Mouse (Mus musculus): ENCODE measurements around the gene Ppp6r1.
A peak's percentile ranks its signal among the peaks of the same experiment; 100 is the strongest.

Ppp6r1 gene

DNA sequence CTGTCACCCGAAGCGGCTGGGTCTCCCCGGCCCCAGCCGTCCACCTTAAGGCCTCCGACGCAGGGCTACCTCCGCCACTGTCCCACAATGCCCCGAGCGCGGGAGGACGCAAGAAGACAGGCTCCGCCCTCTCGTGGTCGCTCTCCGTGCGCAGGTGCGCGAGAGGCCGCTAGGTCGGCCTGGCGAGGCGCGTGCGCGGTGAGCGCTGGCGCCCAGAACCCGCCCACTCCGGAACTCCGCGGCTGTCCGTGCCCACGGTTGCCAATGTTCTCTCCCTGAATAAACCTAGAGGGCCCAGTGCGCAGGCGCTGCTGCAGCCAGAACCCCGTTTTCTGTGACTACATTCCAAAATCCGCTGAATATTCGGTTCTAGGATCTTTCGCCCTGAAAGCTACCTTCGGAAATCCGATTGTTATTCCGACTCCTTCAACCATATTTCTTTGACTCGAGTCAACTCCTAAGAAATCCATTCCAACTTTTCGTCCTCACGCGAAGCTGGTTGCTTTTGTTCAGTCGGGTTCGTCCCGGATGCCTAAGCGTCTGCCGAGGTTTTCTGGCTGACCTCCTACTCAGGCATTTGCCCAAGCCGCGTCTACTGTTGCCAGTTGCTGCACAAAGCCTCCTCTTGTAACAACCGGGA, at the start of gene Ppp6r1:
TSS of gene Ppp6r1 (minus strand) at position 108 of the 640 bp plus-strand sequence.
- peak; percentile 91 for DNase-seq (ENCODE audit: extremely low spot score)

GRCm38 (mm10) chr7:4705098-4705497, 46.3 kb upstream of the Ppp6r1 start:
- peak; percentile 37 for DNase-seq (ENCODE audit: extremely low spot score)

- DNase-seq (ENCODE audit: extremely low spot score): no peak
Measured at GRCm38 (mm10) chr7:4703195-4703594, 44.4 kb upstream of the Ppp6r1 start.

DNA sequence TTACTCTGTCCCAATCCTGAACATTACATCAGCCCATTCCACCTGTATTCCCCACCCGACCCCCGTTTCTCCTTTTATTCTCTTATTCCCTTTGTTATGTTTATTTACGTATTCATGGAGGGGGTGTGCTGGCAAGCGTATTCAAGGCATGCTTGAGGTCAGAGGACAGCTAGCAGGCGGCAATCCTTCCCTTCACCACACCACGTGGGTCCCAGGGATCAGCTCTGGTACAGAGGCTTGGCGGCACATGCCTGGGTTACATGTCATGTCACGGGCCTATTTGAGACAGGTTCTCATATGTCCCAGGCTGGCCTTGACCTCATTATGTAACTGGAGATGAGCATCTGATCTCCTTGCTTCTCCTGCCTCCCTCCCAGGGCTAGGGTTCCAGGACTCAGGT, 43.5 kb upstream of the Ppp6r1 start:
- no peak for DNase-seq (ENCODE audit: extremely low spot score)

DNA sequence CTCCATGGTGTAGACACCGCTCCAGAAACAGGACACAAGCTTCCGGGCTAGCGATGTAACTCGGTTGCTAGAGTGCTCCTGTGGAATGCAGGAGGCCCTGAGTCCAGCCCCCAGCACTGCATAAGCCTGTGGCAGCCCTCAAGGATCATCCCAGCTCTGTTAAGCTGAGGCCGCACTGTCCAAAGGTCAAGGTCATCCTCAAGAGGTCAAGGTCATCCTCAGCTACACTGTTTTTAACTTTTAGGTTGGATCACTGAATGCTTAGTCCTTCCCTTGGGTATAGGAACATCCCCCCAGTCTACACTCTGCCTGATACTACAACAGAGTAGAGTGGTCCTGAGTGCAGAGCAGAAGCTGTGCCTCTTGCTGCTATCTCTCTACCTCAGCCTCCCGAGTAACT, 34.2 kb upstream of the Ppp6r1 start:
- no peak for DNase-seq (ENCODE audit: extremely low spot score)

DNA sequence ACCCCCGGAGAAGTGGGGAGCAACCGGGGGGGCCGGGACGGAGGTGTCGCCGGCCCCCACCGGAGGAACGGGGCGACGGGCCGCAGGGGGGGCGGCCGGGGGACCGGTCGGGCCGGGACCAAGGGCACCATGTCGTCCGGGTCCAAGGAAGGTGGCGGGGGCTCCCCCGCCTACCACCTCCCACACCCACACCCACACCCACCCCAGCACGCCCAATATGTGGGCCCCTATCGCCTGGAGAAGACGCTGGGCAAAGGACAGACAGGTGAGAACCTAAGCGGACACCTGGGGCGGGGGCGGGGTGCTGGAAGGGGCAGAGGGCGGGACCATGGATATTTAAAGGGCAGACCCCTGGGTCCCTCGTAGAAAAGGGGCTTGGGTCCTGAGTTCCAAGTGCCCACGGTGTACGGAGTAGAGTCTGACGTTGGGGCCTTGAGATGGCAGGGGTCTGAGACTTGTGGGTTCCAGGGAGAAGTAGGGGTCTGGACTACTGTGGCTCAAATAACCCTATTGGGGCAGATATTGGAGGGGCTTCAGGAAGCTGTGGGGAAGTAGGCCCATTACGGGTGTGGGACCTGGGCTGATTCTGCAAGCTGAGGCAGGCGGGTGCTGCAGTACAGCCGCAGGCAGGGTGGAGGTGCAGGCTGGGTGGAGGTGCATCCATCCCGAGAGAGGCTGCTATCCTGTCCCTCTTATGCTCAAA, 32.3 kb upstream of the Ppp6r1 start:
- DNase-seq (ENCODE audit: extremely low spot score): peak; percentile 45

DNA sequence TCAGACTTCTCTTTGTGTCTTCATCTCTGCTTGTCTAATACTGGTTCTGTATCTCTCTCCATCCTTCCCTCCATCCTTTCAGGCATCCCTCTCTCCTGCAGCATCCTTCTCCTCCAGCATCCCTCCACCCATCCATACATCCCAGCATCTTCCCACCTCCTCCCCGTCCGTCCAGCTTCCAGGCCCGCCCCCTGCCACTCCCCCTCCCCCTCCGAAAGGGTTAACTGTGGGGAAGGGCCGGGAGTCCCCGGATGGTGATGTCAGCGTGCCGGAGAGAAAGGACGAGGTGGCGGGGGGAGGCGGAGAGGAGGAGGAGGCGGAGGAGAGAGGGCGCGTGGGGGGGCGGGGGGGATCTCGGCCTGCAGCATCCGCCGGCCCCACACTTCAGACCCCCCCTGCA, 31.6 kb upstream of the Ppp6r1 start, which contains the start of gene Brsk1:
TSS of gene Brsk1 (plus strand) at position 218 of the 400 bp plus-strand sequence.
- peak; percentile 94 for DNase-seq (ENCODE audit: extremely low spot score)

- peak; percentile 99 for DNase-seq (ENCODE audit: extremely low spot score)
Measured at GRCm38 (mm10) chr7:4684632-4685417, 26.0 kb upstream of the Ppp6r1 start, which contains the start of gene Hspbp1. Gene Hspbp1 (minus strand): TSS chr7:4685068.

DNA sequence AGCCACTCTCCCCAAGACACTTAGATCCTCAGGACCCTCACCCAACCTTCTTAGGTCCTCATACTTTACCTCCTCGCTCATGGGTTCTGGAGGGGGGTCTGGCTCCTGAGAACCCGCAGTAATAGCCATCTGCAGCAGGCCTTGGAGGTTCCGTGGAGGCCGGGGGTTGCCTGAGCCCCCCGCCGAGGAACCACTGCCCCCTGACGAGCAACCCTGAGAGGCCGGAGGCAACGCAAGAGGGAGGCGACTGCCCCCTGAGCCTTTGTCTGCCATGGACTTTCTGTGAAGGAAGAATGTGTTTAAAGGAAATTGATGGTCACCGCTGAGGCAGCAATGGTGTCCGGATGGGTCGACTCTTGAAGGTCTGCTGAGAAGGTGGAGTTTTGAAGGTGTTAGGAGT, 25.4 kb upstream of the Ppp6r1 start:
- DNase-seq (ENCODE audit: extremely low spot score): no peak

DNA sequence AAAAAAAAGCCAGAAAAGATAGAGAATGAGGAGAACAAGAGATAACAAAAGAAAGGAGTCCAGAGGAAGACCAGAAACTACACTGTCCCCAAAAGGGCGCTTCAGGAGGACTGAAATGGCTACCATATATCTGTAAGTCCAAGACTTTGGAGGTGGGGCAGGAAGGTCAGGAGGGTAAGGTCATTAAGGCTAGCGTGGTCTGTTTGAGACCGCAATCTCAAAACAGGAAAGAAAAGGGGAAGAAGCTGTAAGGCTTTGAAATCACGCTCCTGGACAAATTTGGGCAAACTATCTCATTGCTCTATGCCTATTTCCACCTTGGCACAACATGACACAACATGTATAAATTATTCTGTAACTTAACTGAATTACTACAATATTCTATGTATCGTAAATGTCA, 24.5 kb upstream of the Ppp6r1 start:
- no peak for DNase-seq (ENCODE audit: extremely low spot score)

DNA sequence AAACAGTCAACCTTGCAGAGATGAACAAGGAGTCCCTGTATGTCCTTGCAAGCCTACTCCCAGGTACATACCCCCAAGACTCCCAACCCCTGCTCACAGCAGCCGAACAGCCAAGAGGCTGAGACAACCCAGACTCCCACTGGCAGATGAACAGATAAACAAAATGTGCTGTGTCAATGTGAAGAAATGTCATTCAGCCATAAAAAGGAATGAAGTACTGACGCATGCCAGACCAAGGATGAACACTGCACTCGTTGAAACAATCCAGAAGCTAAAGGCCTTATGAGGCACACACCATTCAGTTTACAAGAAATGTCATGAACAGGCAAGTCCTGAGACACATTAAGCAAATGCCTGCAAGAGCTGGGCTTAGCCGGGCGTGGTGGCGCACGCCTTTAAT, 16.4 kb upstream of the Ppp6r1 start:
- no peak for DNase-seq (ENCODE audit: extremely low spot score)

- DNase-seq (ENCODE audit: extremely low spot score): no peak
Measured at GRCm38 (mm10) chr7:4674114-4674731, 15.4 kb upstream of the Ppp6r1 start.

GRCm38 (mm10) chr7:4671956-4672355, 13.1 kb upstream of the Ppp6r1 start:
- no peak for DNase-seq (ENCODE audit: extremely low spot score)

GRCm38 (mm10) chr7:4670655-4671255, 11.9 kb upstream of the Ppp6r1 start:
- DNase-seq (ENCODE audit: extremely low spot score): no peak

GRCm38 (mm10) chr7:4669156-4669555, 10.3 kb upstream of the Ppp6r1 start:
- DNase-seq (ENCODE audit: extremely low spot score): no peak

DNA sequence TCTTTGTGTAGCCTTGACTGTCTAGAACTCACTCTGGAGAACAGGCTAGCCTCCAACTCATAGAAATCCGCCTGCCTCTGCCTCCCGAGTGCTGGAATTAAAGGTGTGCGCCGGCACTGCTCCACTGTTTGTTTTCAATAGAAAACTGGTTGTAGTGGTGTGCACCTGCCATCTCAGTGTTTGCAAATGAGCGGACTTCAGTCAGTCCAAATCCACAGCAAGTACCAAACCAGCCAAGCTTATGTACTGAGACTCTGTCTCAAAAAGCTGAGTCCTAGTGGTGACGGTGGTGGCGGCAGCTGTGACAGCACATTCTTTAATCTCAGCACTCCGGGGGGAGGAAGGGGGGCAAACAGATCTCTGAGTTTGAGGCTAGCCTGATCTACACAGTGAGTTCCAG, 9.7 kb upstream of the Ppp6r1 start:
- DNase-seq (ENCODE audit: extremely low spot score): no peak

- no peak for DNase-seq (ENCODE audit: extremely low spot score)
Measured at GRCm38 (mm10) chr7:4666871-4667270, 8.1 kb upstream of the Ppp6r1 start.

GRCm38 (mm10) chr7:4663742-4664141, 4.9 kb upstream of the Ppp6r1 start:
- no peak for DNase-seq (ENCODE audit: extremely low spot score)

DNA sequence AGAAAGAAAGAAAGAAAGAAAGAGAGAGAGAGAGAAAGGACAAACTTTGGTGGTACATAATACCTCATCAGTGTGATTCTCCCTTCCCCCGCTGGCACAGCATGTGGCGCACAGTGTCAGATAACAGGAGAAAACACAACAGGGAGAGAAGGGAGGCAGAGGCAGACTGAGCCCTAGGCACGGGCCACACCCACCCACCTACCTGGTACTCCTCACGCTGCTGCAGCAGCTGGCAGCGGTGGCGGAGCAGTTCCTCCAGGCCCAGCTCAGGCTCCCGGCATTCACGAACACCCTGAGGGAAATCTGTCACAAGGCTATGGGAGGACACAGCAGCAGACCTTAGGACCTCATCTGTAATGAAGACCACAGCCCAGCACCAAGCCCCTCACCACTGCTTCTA, 4.4 kb upstream of the Ppp6r1 start:
- DNase-seq (ENCODE audit: extremely low spot score): no peak

DNA sequence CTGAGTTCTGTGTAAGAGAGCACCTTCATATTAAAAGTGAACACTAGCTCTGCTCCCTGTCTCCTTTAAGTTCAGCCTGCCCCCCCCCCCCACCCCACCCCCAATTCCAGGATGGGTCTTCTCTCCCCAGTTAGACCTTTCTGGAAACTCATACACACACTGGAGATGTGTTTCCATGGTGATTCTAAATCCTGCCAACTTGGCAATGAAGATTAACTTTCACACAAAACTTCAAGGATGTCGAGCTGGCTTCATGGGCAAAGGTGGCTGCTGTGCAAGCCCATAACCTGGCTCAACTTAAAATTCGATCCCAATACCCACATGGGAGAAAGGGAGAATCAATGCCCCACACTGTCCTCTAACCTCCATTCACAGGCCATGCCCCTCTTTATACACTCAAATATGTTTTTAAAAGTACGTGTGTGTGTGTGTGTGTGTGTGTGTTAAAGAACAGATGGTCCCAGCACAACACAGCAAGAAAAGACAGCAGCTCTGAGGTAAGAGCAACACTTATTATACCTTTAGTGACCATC, 1.2 kb upstream of the Ppp6r1 start:
- no peak for DNase-seq (ENCODE audit: extremely low spot score)

- DNase-seq (ENCODE audit: extremely low spot score): peak; percentile 46
Measured at GRCm38 (mm10) chr7:4658128-4658907, 501 bp downstream of the Ppp6r1 start.
